Mouse (Mus musculus): ENCODE measurements around the gene Chl1. TPM values are rescaled to one million over a fixed set of nuclear protein-coding genes. Genes with fewer than 3 reads are reported as not detected.

Gene Chl1
- total and polyA plus RNA-seq, 3 experiments: not detected

- no peak overlapping the region for H3K4me2 ChIP-seq (ENCODE audit: insufficient read depth, low read depth, poor library complexity, severe bottlenecking)
- H3K36me3 ChIP-seq (replicated peaks in 1 of 2; ENCODE audit: control insufficient read depth in 1 of 2, insufficient read depth in 1 of 2, low read length in 1 of 2): no peaks in the 10 kb centered on the region
- no peak for DNase-seq (ENCODE audit: extremely low read depth)
- no peak overlapping the region for H3K9ac ChIP-seq (ENCODE audit: insufficient read depth, low read depth)
- no peak overlapping the region for H3K27ac ChIP-seq (ENCODE audit: insufficient read depth, low read depth)
- H3K4me1 ChIP-seq (ENCODE audit: control insufficient read depth in 1 of 2, insufficient read depth in 2 of 2): no peaks in the 10 kb centered on the region
- no peaks in the 10 kb centered on the region for H3K79me2 ChIP-seq (replicated peaks; ENCODE audit: control insufficient read depth, extremely low read depth, insufficient read depth, poor library complexity, severe bottlenecking)
- no peaks in the 10 kb centered on the region for H3K27me3 ChIP-seq (replicated peaks)
- peaks cover 33% of the 10 kb centered on the region for H3K9me3 ChIP-seq (replicated peaks; ENCODE audit: low read length)
- no peak for TF ChIP-seq NELFE (IDR thresholded peaks at IDR 0.05; ENCODE audit: low read depth, low read length)
- no peak for TF ChIP-seq ZC3H11A (IDR thresholded peaks at IDR 0.05; ENCODE audit: low read depth, low read length)
- TF ChIP-seq GABPA (IDR thresholded peaks at IDR 0.05; ENCODE audit: insufficient replicate concordance, low read depth, low read length): no peak
- no peak for TF ChIP-seq ELF1 (IDR thresholded peaks at IDR 0.05; ENCODE audit: low read depth, low read length)
- TF ChIP-seq ZNF384 (IDR thresholded peaks at IDR 0.05; ENCODE audit: low read depth, low read length): no peak
- no peak for TF ChIP-seq IRF4 (IDR thresholded peaks at IDR 0.05; ENCODE audit: low read depth, low read length)
- TF ChIP-seq JUN (IDR thresholded peaks at IDR 0.05; ENCODE audit: insufficient read depth, low read depth, low read length): no peak
- no peak for TF ChIP-seq TCF12 (IDR thresholded peaks at IDR 0.05; ENCODE audit: low read depth, low read length)
- TF ChIP-seq RCOR1 (conservative IDR thresholded peaks at IDR 0.05; ENCODE audit: low read depth, low read length): no peak
- TF ChIP-seq MAX (IDR thresholded peaks at IDR 0.05; ENCODE audit: low read length): no peak
- TF ChIP-seq BHLHE40 (IDR thresholded peaks at IDR 0.05; ENCODE audit: low read depth, low read length): no peak
- TF ChIP-seq CTCF (conservative IDR thresholded peaks at IDR 0.05 in 1 of 2, IDR thresholded peaks at IDR 0.05 in 1 of 2; ENCODE audit: low read depth in 2 of 2, low read length in 2 of 2): no peak
- no peak for TF ChIP-seq MAFK (IDR thresholded peaks at IDR 0.05; ENCODE audit: insufficient replicate concordance, low read length)
- TF ChIP-seq MXI1 (IDR thresholded peaks at IDR 0.05; ENCODE audit: low read depth, low read length): no peak
- TF ChIP-seq USF1 (IDR thresholded peaks at IDR 0.05; ENCODE audit: low read depth, low read length): no peak
- no peak for TF ChIP-seq EP300 (IDR thresholded peaks at IDR 0.05; ENCODE audit: low read length)
- no peak for TF ChIP-seq KAT2A (IDR thresholded peaks at IDR 0.05; ENCODE audit: insufficient replicate concordance, low read length)
- no peak for TF ChIP-seq CHD2 (IDR thresholded peaks at IDR 0.05; ENCODE audit: low read length)
- no peak for TF ChIP-seq NRF1 (IDR thresholded peaks at IDR 0.05; ENCODE audit: low read depth, low read length)
- no peak for TF ChIP-seq TBP (conservative IDR thresholded peaks at IDR 0.05; ENCODE audit: low read depth, low read length)
- dilution Hi-C loops (cut with MboI; ENCODE audit: extremely low pct_ligation_motif_present, extremely low pct_unique_long_range_greater_than_20kb, low sequenced_read_pairs) (no loop called here), in situ Hi-C loops (cut with MboI; ENCODE audit: low pct_ligation_motif_present, low pct_unique_long_range_greater_than_20kb, low sequenced_read_pairs) (no loop called here)
- H3K4me3 ChIP-seq (replicated peaks in 1 of 3; ENCODE audit: low read depth in 2 of 3, low read length in 2 of 3, poor library complexity in 1 of 3): no peak overlapping the region
Measured at GRCm38 (mm10) chr6:103659173-103659572, 148.8 kb downstream of the Chl1 start.

GRCm38 (mm10) chr6:103665206-103665605 lies 154.8 kb downstream of the Chl1 start:
- Histone ChIP-seq H3K27ac (ENCODE audit: insufficient read depth, low read depth) (no peak overlapping the region), H3K9ac (ENCODE audit: insufficient read depth, low read depth) (no peak overlapping the region), H3K4me1 (ENCODE audit: control insufficient read depth in 1 of 2, insufficient read depth in 2 of 2) (no peaks in the 10 kb centered on the region), H3K4me2 (ENCODE audit: insufficient read depth, low read depth, poor library complexity, severe bottlenecking) (no peak overlapping the region), H3K4me3 (replicated peaks in 1 of 3; ENCODE audit: low read depth in 2 of 3, low read length in 2 of 3, poor library complexity in 1 of 3) (no peak overlapping the region), H3K36me3 (replicated peaks in 1 of 2; ENCODE audit: control insufficient read depth in 1 of 2, insufficient read depth in 1 of 2, low read length in 1 of 2) (no peaks in the 10 kb centered on the region), H3K9me3 (replicated peaks; ENCODE audit: low read length) (peaks cover 40% of the 10 kb centered on the region), H3K27me3 (replicated peaks) (no peaks in the 10 kb centered on the region), H3K79me2 (replicated peaks; ENCODE audit: control insufficient read depth, extremely low read depth, insufficient read depth, poor library complexity, severe bottlenecking) (no peaks in the 10 kb centered on the region)
- dilution Hi-C loops (cut with MboI; ENCODE audit: extremely low pct_ligation_motif_present, extremely low pct_unique_long_range_greater_than_20kb, low sequenced_read_pairs): no loop called here
- in situ Hi-C loops (cut with MboI; ENCODE audit: low pct_ligation_motif_present, low pct_unique_long_range_greater_than_20kb, low sequenced_read_pairs): no loop called here
- TF ChIP-seq CHD1 (IDR thresholded peaks at IDR 0.05; ENCODE audit: low read depth, low read length) (no peak), ZMIZ1 (IDR thresholded peaks at IDR 0.05; ENCODE audit: low read depth, low read length) (no peak), MXI1 (IDR thresholded peaks at IDR 0.05; ENCODE audit: low read depth, low read length) (no peak), EP300 (IDR thresholded peaks at IDR 0.05; ENCODE audit: low read length) (no peak), USF2 (conservative IDR thresholded peaks at IDR 0.05; ENCODE audit: low read depth, low read length) (no peak), NRF1 (IDR thresholded peaks at IDR 0.05; ENCODE audit: low read depth, low read length) (no peak), CTCF (conservative IDR thresholded peaks at IDR 0.05 in 1 of 2, IDR thresholded peaks at IDR 0.05 in 1 of 2; ENCODE audit: low read depth in 2 of 2, low read length in 2 of 2) (no peak), E2F4 (IDR thresholded peaks at IDR 0.05; ENCODE audit: insufficient replicate concordance, low read depth, low read length) (no peak), POLR2A (IDR thresholded peaks at IDR 0.05; ENCODE audit: low read depth, low read length) (no peak), NELFE (IDR thresholded peaks at IDR 0.05; ENCODE audit: low read depth, low read length) (no peak), TCF12 (IDR thresholded peaks at IDR 0.05; ENCODE audit: low read depth, low read length) (no peak), RCOR1 (conservative IDR thresholded peaks at IDR 0.05; ENCODE audit: low read depth, low read length) (no peak), MEF2A (IDR thresholded peaks at IDR 0.05; ENCODE audit: borderline replicate concordance, low read depth, low read length) (no peak), CHD2 (IDR thresholded peaks at IDR 0.05; ENCODE audit: low read length) (no peak)
- DNase-seq (ENCODE audit: extremely low read depth): no peak

Measured in CH12.LX (cell line).